Mouse (Mus musculus) G1E (cell line): ENCODE results near the gene Bex6.

Experiments
- CTCF ChIP-seq: IDR thresholded peaks from 2 replicates; pipeline ENCODE4 v1.5.1; 2012; ENCODE audit warnings: low read depth, low read length, inconsistent platforms, mixed read lengths
- TAL1 ChIP-seq: conservative IDR thresholded peaks from 2 replicates; pipeline ENCODE4 v1.6.1; 2012; ENCODE audit warnings: low read depth, low read length, inconsistent platforms, mixed read lengths

DNA sequence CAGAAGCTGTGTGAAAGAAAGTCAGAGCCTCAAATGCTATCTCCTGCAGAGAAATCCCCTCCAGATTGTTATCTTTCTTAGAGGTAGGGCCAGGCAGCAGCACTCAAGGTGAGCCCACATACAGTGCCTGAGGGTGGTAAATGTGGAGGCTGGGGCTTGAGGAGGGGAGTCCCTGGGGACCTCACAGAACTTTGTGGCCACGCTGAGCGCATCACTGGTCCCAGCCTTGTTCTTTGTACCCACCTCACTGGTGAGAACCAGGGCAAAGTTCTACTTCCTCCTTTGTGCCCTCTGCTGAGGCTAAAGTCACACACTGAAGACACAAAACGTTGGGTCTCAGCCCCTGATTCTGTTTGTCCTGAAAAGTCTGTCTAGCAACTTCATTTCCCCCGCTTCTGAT is 16.2 kb upstream of the Bex6 start:
- TF ChIP-seq CTCF (no peak), TAL1 (no peak)
